Mouse (Mus musculus): ENCODE data around the gene Extl1. TPM values are rescaled to one million over a fixed set of nuclear protein-coding genes. Genes with fewer than 3 reads are reported as not detected.

Extl1 gene
- polyA plus RNA-seq, 1 experiment from 2014 or later: 0.98 TPM

GRCm38 (mm10) chr4:134312901-134313300, 70.7 kb downstream of the Extl1 start:
- ChIA-PET CTCF (no interaction called here), POLR2A (no interaction called here)
- in situ Hi-C loops (cut with MboI; ENCODE audit: low pct_unique_long_range_greater_than_20kb): no loop called here
- no peaks in the 10 kb centered on the region for H3K27me3 ChIP-seq
- no peak for TF ChIP-seq CTCF (IDR thresholded peaks at IDR 0.05)
- DNase-seq (ENCODE audit: low read depth, low spot score): no peak
- no peak for ATAC-seq

GRCm38 (mm10) chr4:134312341-134312740, 71.3 kb downstream of the Extl1 start:
- POLR2A ChIA-PET: no interaction called here
- TF ChIP-seq CTCF (IDR thresholded peaks at IDR 0.05): no peak

GRCm38 (mm10) chr4:134311784-134312183, 71.9 kb downstream of the Extl1 start:
- DNase-seq (ENCODE audit: low read depth, low spot score) (no peak), ATAC-seq (no peak)
- no peaks in the 10 kb centered on the region for H3K27me3 ChIP-seq
- ChIA-PET POLR2A (no interaction called here), CTCF (interaction anchor here (1.3 kb wide), 1 partner anchor 44 kb away, joined by 3 read pairs; no protein-coding TSS in a partner anchor)
- in situ Hi-C loops (cut with MboI; ENCODE audit: low pct_unique_long_range_greater_than_20kb): no loop called here
- no peak for TF ChIP-seq CTCF (IDR thresholded peaks at IDR 0.05)

More at GRCm38 (mm10) chr4:134312341-134312740, 71.3 kb downstream of the Extl1 start:
- ATAC-seq (no peak), DNase-seq (ENCODE audit: low read depth, low spot score) (no peak)
- CTCF ChIA-PET: interaction anchor here (1.3 kb wide), 1 partner anchor 44 kb away, joined by 3 read pairs; no protein-coding TSS in a partner anchor
- in situ Hi-C loops (cut with MboI; ENCODE audit: low pct_unique_long_range_greater_than_20kb): no loop called here
- no peaks in the 10 kb centered on the region for H3K27me3 ChIP-seq

GRCm38 (mm10) chr4:134310656-134311055, 73.0 kb downstream of the Extl1 start:
- no peak for DNase-seq (ENCODE audit: low read depth, low spot score)
- ChIA-PET POLR2A (no interaction called here), CTCF (interaction anchor here (1.3 kb wide), 1 partner anchor 46 kb away, joined by 3 read pairs; no protein-coding TSS in a partner anchor)
- TF ChIP-seq CTCF (IDR thresholded peaks at IDR 0.05): no peak
- no peak for ATAC-seq
- in situ Hi-C loops (cut with MboI; ENCODE audit: low pct_unique_long_range_greater_than_20kb): no loop called here
- H3K27me3 ChIP-seq: no peaks in the 10 kb centered on the region

- ChIA-PET CTCF (no interaction called here), POLR2A (no interaction called here)
- DNase-seq (ENCODE audit: low read depth, low spot score): no peak
- in situ Hi-C loops (cut with MboI; ENCODE audit: low pct_unique_long_range_greater_than_20kb): no loop called here
- no peak for ATAC-seq
- TF ChIP-seq CTCF (IDR thresholded peaks at IDR 0.05): no peak
- H3K27me3 ChIP-seq: no peaks in the 10 kb centered on the region
These were observed 73.5 kb downstream of the Extl1 start for GRCm38 (mm10) chr4:134310106-134310505.

GRCm38 (mm10) chr4:134307367-134308072, 76.1 kb downstream of the Extl1 start:
- ChIA-PET CTCF (interaction anchor here (1.1 kb wide), 1 partner anchor 50 kb away, joined by 3 read pairs; no protein-coding TSS in a partner anchor), POLR2A (interaction anchor here (0.6 to 0.8 kb wide), 2 partner anchors 78 to 94 kb away, joined by 3 to 8 read pairs; no protein-coding TSS in a partner anchor)
- TF ChIP-seq CTCF (IDR thresholded peaks at IDR 0.05): no peak
- ATAC-seq (no peak), DNase-seq (ENCODE audit: low read depth, low spot score) (no peak)
- H3K27me3 ChIP-seq: no peaks in the 10 kb centered on the region
- in situ Hi-C loops (cut with MboI; ENCODE audit: low pct_unique_long_range_greater_than_20kb): no loop called here

GRCm38 (mm10) chr4:134306963-134307362, 76.7 kb downstream of the Extl1 start:
- ATAC-seq: no peak
- no peaks in the 10 kb centered on the region for H3K27me3 ChIP-seq
- ChIA-PET CTCF (interaction anchor here (1.1 kb wide), 1 partner anchor 50 kb away, joined by 3 read pairs; no protein-coding TSS in a partner anchor), POLR2A (interaction anchor here (0.8 kb wide), 1 partner anchor 77 kb away, joined by 8 read pairs; no protein-coding TSS in a partner anchor)
- in situ Hi-C loops (cut with MboI; ENCODE audit: low pct_unique_long_range_greater_than_20kb): no loop called here
- no peak for DNase-seq (ENCODE audit: low read depth, low spot score)
- no peak for TF ChIP-seq CTCF (IDR thresholded peaks at IDR 0.05)

Other genes with a start within 250 kb of the Extl1 start
- gene Cep85, start 196.7 kb downstream of the Extl1 start, polyA plus RNA-seq (2021): 20.9 TPM
- not detected for gene Gm7534, start 180.8 kb downstream of the Extl1 start, polyA plus RNA-seq (2021)
- 0.10 TPM for gene Catsper4, start 156.5 kb downstream of the Extl1 start, polyA plus RNA-seq (2021)
- gene Cnksr1, start 145.5 kb downstream of the Extl1 start, polyA plus RNA-seq (2021): 2.3 TPM
- gene E130218I03Rik, start 140.2 kb downstream of the Extl1 start, polyA plus RNA-seq (2021): 0.23 TPM
- 10.4 TPM for gene Zfp593, start 138.3 kb downstream of the Extl1 start, polyA plus RNA-seq (2021)
- not detected for gene Gm30191, start 136.9 kb downstream of the Extl1 start, polyA plus RNA-seq (2021)
- gene Grrp1, start 129.7 kb downstream of the Extl1 start, polyA plus RNA-seq (2021): not detected
- gene Pdik1l, start 96.0 kb downstream of the Extl1 start, polyA plus RNA-seq (2021): 8.7 TPM
- 0.36 TPM for gene Trim63, start 68.7 kb downstream of the Extl1 start, polyA plus RNA-seq (2021)
- gene Slc30a2, start 40.7 kb downstream of the Extl1 start, polyA plus RNA-seq (2021): not detected
- gene Pafah2, start 12.5 kb upstream of the Extl1 start, polyA plus RNA-seq (2021): 36.0 TPM
- 204 TPM for gene Stmn1, start 84.5 kb upstream of the Extl1 start, polyA plus RNA-seq (2021)
- 4.3 TPM for gene Paqr7, start 112.8 kb upstream of the Extl1 start, polyA plus RNA-seq (2021)
- 6.1 TPM for gene Aunip, start 127.1 kb upstream of the Extl1 start, polyA plus RNA-seq (2021)
- 69.4 TPM for gene Mtfr1l, start 151.5 kb upstream of the Extl1 start, polyA plus RNA-seq (2021)
- 45.3 TPM for gene Selenon, start 168.3 kb upstream of the Extl1 start, polyA plus RNA-seq (2021)

Data from Patski (cell line).